Mouse (Mus musculus): ENCODE data around the gene H1foo. TPM values are rescaled to one million over a fixed set of nuclear protein-coding genes. Genes with fewer than 3 reads are reported as not detected.

H1foo gene
- total RNA-seq, 4 experiments from 2014 or later, result not detected

Other genes with a start within 250 kb of the H1foo start
- under 1 TPM in 3 of 4 experiments, not detected in 1; 0.55 to 0.62 (median 0.59) TPM for gene Tmem40, start 182.5 kb upstream of the H1foo start, total RNA-seq (2022)
- gene Cand2, start 170.4 kb upstream of the H1foo start, total RNA-seq (2022), result 1 to 10 TPM; 2.5 to 4.7 (median 3.4) TPM
- 100 to 1,000 TPM; 486 to 663 (median 564) TPM for gene Rpl32, start 136.2 kb upstream of the H1foo start, total RNA-seq (2022)
- gene Efcab12, start 106.5 kb upstream of the H1foo start, total RNA-seq (2022), result 1 to 10 TPM; 4.3 to 5.7 (median 5.4) TPM
- 1 to 10 TPM; 5.7 to 7.3 (median 6.6) TPM for gene Mbd4, start 91.6 kb upstream of the H1foo start, total RNA-seq (2022)
- gene Ift122, start 91.5 kb upstream of the H1foo start, total RNA-seq (2022), result 10 to 100 TPM; 26.3 to 37.8 (median 30.0) TPM
- gene Rho, start 13.2 kb upstream of the H1foo start, total RNA-seq (2022), result 1 to 10 TPM in 1 of 4 experiments, under 1 TPM in 3; 0.45 to 1.7 (median 0.72) TPM
- gene Plxnd1, start 50.1 kb downstream of the H1foo start, total RNA-seq (2022), result 10 to 100 TPM; 17.9 to 35.6 (median 31.1) TPM
- 10 to 100 TPM; 80.2 to 90.1 (median 85.2) TPM for gene Tmcc1, start 248.5 kb downstream of the H1foo start, total RNA-seq (2022)